19 mouse cellular contexts compared by ENCODE assay signal in the genomic region with DNA sequence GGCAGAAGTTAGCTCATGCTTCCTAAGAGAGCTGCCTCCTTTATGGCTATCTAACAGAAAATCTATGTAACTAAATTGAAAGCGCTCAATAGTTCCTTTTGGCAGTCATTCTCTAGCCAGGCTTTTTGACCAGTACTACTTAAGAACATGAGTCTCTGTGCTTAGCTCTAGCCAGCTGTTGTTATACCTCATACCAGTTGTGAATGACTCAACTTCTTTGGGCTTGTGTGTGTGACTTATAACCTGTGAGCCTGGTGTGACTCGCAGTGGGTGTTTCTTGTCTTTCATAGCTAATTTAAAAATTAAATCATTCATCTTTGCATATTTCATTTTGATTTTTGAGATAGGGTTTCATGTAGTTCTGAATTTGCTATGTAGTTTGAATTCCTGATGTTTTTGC.
"Had no signal": no experiment of that assay in that cellular context is flagged by ENCODE, and none has a peak within 500 bp of the region (broad histone marks: within the 10 kb centered on the region; RNA-seq: fewer than 3 reads in every experiment).

No protein-coding gene starts in this region.

- H3K9ac ChIP-seq: limb, embryonic 12.5 days; limb, embryonic 15.5 days; liver, embryonic 14.5 days; liver, postnatal 0 days; lung, embryonic 14.5 days; midbrain, embryonic 13.5 days; stomach, embryonic 15.5 days had no signal

- H3K27ac ChIP-seq: limb, embryonic 12.5 days; limb, embryonic 15.5 days; liver, embryonic 14.5 days; macrophage; midbrain, embryonic 13.5 days; stomach, embryonic 15.5 days had no signal

- H3K4me3 ChIP-seq: limb, embryonic 12.5 days; limb, embryonic 15.5 days; midbrain, embryonic 13.5 days; stomach, embryonic 15.5 days had no signal

- H3K4me1 ChIP-seq: limb, embryonic 12.5 days; limb, embryonic 15.5 days had no signal

- H3K4me2 ChIP-seq: limb, embryonic 12.5 days; limb, embryonic 15.5 days; liver, embryonic 11.5 days; lung, embryonic 14.5 days; midbrain, embryonic 13.5 days; stomach, embryonic 15.5 days had no signal

- ATAC-seq: liver, postnatal 0 days; lung, postnatal 0 days; midbrain, embryonic 13.5 days; midbrain, embryonic 16.5 days had no signal

- H3K9me3 ChIP-seq: limb, embryonic 12.5 days; limb, embryonic 15.5 days; midbrain, embryonic 13.5 days; stomach, embryonic 15.5 days had no signal

- DNase-seq: kidney, adult 9 months; kidney, postnatal 14 days; kidney, postnatal 4 days; left cerebral cortex, postnatal 4 days; liver, postnatal 0 days; lung, embryonic 14.5 days; right cerebral cortex, adult 18-20 months; right cerebral cortex, postnatal 14 days; spleen, adult 18-20 months; thymus, postnatal 25 days had no signal

- H3K27me3 ChIP-seq: limb, embryonic 12.5 days; limb, embryonic 15.5 days; midbrain, embryonic 13.5 days; stomach, embryonic 15.5 days had no signal
